Mouse (Mus musculus): Measurements from ENCODE around the gene Fgfr2. TPM values are rescaled to one million over a fixed set of nuclear protein-coding genes. Genes with fewer than 3 reads are reported as not detected.

Gene Fgfr2
- not detected in 2 replicates for polyA plus RNA-seq (2012)

DNA sequence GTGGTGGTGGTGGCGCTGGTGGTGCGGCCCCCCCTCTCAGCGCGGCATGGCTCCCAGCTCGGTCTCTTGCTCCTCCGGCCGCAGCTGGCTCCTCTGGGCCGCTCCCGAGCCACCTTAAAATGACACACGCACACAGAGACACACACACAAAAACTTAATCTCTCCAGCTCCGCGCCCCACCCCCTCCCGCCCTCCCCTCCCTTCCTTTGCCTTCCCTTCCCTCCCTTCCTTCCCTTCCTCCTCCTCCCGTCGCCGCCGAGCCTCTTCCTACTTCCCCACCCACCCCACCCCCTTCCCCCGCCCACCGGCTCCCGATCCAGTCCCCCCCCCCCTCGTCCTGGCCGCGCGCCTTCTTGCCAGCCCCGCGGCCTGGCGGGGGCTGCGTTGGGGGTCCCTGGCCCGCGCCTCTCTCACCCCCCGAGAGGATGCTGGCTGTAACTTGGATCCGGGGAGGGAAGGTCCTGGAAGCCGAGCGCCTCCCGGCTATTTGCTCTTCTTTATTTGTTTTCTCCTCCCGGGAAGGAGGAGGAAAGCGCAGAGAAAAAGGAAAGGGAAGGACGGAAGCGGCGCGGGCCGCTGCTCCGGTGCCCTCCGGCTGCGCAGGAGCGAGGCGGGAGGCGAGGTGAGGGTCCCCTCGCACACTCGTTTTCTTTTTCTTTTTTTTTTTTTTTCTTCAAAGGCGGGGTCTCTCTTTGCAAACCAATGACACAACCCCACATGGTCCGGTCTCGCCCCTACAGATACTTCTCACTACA is at the start of gene Fgfr2:
Gene Fgfr2 (minus strand): TSS at position 107 of the 755 bp plus-strand sequence.

DNA sequence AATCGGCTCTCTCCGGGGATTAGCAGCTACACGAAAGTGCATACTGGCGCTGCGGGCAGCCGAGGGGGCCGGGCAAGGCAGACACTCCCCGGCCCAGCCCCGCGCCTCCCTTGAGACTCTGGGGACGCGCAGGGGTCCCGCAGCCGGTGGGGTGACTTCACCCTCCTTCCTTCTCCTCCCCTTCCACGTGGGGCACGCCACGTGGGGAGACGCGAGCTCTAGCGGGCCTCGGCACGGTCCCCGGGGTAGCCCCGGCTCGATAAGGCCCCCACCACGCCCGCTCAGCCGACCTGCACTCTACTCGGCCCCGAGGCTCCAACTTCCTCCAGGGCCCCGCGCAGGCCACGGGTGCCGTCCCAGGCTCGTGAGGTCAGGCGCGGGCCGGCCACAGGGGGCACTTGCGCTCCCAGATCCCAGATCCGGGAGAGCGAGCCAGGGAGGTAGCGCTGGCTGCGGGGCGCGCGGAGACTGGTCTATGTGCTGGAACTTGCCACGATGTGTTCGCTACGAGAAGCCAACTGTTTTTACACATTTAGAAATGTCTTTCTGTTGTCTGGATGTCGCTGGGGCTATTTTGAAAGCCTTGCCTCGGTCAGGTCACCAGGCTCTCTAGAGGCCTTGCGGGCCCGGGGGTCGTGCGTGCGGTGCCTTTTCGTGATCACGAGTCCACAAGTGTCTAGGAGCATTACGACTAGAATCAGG is 1.0 kb upstream of the Fgfr2 start, which contains the start of gene Ctbp2:
Gene Ctbp2 (minus strand): TSS at position 356 of the 702 bp plus-strand sequence.

DNA sequence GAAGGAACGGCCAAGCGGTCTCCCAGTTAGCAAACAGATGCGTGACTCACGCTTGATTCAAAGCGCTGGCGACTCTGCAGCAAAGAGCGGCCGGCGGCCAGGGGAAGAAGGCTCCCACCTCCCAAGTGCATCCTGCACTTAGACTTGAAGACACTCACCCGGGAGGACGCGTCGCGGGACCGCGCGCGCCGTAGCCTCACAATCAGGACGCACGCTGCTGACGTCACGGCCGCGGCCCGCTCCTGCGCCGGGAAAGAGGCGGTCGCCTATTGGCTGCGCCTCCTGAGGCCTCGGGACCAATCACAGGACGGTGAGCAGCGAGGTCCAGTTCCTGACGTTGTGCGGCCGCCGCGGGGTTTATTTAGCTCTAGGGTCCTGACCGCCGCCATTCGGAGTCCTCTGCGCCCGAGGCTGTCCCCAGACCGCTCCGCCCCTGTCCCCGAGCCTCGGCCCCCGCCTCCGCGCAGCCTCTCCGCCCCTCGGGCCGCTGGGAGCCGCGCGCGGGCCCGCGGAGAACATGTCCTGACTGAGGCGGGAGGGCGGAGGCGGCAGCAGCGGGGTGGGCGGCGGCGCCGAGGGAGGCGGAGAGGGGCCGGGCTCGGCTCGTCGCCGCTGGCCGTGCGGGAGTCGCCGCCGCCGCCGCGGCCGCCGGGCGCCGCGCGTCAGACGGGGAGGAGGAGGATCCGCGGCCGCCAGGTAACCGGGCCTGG is 192.1 kb downstream of the Fgfr2 start, which contains the start of gene Zranb1:
Gene Zranb1 (plus strand): TSS at position 293 of the 710 bp plus-strand sequence.

DNA sequence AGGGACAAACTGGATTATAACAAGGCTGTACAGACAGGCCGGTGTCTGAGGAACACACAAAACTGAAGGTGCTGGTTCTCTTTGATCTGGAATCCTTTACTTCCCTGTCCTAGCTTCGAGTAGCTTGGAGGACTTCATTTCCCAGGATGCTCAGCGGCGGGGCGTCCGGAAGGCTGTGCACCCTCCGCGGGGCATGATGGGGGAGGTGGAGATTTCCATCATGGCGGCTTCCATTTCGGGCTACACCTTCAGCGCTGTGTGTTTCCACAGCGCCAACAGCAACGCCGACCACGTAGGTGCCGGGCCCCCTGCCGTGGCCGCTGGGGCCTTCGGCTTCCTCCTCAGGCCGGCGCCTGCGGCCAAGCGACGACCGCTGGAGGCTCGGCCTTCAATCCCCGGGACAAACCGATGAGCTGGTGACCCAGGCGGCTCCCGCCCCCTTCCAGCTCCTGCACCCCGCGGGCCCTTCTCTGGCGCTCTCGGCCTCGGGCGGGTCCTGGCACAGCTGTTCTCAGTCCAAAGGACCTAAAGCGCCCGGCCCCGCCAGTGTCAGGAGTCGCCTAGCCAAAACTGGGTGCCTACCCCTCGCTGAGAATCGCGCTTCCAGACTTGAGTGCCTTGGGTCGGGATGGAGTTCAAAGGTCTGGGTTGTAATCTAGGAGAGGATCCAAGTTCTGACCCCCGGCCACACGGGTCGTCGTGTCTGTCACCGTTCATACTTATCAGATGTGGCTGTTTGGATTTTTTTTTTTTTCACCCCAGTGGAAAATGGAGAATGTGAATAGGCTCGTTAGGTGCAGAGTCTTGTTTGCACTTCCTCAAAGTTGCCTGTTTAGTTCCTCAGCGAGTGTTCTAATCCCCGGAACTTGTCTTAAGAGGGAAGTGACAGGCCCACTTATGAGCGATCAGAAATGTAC is 263.9 kb downstream of the Fgfr2 start, which contains the start of gene Abraxas2:
Gene Abraxas2 (plus strand): TSS at position 184 of the 917 bp plus-strand sequence.

DNA sequence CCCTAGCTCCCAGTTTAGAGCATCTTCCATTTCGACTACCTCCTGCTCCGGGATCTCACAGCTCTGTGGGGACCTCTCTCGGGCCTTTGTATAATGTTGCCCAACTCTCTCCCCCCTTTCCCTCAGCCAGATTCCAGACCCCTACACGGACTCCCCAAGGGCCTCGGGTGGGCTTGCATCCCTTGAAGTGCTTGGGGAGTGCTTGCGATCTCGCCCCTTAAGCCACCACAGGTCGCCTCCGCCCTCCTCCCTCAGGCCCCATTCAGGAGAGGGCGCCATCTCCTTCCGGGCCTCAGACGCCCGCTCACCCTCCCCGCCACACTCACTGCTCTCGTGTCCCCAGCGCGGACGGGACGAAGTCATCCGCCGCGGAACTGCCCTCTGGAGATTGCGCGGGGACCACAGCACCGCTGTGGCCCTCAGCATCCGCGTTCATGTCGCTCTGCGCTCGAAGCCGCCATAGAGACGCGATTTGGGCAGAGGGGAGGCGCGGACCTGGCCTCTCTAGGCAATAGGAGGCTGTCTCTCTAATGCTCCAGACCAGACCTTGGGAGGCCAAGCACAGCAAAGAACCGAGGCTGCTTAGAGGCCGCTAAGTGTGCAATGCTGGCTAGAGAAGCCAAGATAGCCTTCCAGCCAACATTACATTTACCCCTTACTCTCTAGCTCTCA is 270.8 kb downstream of the Fgfr2 start, which contains the start of gene Eef1akmt2:
Gene Eef1akmt2 (minus strand): TSS at position 501 of the 672 bp plus-strand sequence.

DNA sequence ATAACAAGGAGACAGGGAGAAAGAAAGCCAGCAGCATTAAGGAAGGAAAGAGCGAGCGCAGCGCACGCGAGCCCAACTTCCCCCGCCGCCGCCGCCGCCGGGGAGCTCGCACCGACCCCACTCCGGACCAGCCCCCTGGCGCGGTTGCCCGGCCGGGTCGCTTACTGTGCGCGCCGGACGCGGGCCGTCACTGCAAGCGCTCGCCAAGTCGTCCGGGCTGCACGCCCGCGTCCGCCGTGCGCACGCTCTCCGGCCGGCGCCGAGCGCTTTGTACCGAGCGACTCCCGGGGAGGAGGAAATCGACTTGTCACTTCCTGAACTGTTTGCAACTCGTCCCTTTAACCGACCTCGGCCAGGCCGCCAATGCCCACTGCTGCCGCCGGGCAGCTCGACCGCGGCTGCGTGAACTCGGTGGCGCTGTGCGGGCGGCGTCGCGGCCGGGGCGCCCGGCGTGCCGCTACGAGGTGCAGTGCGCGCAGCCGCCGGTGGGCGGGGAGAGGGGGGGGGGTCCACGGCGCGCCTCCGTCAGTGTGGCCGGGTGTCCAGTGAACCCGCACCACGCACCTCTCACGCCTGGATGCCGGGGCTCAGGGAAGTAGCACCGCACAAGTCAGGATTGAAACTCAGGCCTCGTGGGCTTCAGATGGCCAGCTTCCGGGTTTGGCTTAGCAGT is 309.6 kb downstream of the Fgfr2 start, which contains the start of gene Fam53b:
Gene Fam53b (minus strand): TSS at position 471 of the 673 bp plus-strand sequence.

DNA sequence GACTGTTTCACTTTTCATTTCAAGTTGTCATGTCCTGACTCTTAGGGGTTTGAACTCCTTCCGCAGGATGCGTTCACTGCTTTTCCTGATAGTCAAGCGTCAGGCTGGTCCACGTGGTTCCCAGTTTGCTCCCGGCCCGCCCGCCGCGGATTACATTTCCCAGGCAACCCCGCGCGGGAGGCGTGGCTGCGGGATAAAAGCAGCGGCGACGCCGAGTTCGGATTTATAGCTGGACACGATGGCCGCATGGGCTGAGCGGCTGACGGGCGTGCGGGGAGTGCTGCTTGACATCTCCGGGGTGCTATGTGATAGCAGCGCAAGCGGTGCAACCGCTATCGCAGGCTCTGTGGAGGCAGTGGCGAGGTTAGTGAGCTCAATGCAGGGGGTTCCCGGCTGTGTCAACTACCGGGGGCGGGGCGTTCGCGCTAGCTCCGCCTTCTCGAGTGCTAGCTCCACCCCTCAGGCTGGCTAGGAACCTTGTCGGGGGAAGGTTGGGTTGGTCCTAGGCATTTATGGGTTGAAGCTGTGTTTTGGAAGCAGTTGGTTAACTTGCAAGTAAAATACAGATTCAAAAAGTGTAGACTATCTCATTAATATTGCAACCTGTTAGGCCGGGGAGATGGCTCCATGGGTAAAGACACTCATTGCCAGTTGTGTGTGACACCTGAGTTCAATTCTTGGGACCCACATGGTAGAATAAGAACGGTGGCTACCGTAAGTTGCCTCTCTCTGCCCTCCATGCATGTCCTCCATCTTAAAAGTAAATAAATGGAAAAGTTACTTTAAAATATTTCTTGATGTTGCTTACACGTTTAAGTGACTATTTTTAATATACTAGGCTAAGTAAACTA is 512.5 kb downstream of the Fgfr2 start, which contains the start of gene Lhpp:
Gene Lhpp (plus strand): TSS at position 171 of the 851 bp plus-strand sequence.

DNA sequence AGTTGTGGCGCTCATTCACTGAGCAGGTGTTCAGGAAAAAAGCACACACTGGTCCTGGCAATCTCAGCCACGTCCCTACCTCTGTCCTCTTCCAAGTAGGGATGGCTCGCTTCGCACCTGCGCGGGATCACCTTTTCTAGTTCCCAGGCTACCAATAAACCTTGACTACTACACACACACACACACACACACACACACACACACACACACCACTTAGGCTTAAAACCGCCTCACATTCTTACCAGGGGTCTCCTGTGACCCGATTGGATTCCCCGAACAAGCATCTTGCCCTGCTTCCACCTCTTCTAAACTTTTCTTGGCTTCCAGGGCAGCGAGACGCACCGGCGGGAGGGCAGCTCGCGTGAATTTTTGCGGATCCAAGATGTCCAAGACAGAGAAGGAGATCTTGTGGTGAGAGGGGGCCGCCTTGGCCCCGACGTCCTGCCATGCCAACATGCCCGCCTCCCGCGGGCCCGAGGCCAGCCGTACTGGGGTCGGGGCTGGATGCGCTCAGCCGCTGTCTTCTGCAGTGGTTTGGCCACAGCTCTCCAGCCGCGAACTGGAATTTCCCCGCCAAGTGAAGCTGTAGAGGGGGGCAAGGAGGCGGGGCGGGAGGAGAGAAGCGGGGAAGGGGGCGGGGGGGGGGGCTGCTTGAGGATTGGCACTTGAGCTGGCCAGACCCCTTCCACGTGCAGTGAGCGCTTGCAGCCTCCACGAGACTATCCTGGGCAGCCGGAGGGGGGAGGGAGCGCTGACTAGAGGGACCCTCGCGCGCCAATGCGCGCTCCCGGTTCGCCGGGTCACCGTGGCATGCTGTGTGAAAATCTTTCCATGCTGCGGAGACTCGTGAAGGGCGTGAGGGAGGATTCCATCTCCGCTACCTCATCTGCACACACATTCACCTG is 523.8 kb downstream of the Fgfr2 start, which contains the start of gene Nkx1-2:
Gene Nkx1-2 (minus strand): TSS at position 567 of the 905 bp plus-strand sequence.

DNA sequence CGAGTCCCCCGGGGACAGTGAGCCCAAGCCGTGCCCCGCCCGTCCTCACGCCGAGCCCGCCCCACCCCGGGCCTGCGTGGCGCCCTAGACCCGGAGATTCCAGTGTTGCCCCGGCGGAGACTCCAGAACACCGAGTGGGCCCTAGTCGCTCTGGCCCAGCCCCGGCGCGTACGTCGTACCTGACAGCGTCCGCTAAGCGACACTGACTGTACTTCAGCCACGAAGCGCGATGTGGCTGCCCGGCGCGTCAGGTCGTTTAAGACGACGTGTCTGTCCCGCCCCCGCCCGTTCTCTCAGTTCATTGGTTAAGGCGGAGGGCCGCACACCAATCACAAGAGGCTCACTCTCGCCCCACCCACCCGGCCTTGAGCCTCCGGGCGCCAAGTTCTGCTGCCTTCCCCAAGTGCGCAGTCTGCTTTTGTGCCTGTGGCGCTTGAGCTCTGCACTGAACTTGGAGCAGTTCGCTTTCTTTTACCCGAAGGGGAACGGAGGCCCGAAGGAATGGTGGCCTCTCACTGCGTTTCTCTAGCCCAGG is 547.0 kb downstream of the Fgfr2 start, which contains the start of gene Oat:
Gene Oat (minus strand): TSS at position 283 of the 535 bp plus-strand sequence.

DNA sequence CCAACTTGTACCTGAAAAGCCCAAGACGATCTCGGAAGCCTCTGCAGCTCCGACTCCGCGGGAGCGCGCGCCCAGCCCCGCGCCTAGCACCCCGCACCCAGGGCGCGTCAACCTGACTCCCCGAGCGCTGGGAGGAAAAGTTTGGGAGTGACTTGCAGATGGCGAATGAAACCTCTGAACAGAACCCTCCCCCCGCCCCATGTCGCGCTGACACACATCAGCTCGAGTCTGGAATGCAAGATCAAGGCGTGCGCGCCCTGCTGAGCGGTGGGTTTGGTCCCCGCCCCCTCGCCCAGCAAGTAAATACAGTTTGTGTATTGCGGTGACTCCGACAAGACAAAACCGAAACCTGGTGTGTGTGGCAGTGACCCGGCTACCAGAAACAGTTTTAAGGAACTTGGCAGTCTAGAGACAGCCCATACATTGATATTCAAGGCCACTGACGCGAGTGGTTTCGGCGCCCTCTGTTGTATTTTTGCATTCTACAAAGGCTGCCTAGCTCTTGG is 806.1 kb downstream of the Fgfr2 start, which contains the start of gene Chst15:
Gene Chst15 (minus strand): TSS at position 193 of the 506 bp plus-strand sequence.

DNA sequence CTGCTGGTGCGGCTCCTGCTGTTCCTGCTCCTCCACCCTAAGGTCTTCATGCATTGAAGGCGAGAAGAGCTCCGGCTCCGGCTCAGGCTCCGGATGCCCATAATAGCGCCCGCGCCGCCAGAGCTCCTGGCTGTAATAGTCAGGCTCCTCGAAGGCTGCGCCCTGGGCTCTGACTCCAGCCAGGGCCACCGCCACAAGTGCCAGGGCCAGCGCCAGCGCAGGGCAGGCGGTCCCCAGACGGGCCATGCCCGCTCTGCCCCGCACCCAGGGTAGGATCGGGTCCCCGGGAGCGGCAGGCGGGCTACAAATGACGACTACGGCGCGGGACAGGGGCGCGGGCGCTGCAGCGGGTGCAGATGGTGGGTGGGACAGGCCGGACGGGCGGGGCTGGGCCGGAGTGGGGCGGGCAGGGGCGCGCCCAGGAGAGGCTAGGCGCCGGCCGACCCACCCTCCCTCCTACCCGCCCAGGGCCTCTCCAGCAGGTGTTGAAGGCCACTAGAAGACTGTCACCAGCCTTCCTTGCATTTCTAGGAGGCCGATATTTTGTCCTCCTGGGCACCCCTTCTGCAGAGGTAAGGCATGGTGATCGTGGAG is 968.7 kb downstream of the Fgfr2 start, which contains the start of gene Cpxm2:
Gene Cpxm2 (minus strand): TSS at position 372 of the 594 bp plus-strand sequence.

DNA sequence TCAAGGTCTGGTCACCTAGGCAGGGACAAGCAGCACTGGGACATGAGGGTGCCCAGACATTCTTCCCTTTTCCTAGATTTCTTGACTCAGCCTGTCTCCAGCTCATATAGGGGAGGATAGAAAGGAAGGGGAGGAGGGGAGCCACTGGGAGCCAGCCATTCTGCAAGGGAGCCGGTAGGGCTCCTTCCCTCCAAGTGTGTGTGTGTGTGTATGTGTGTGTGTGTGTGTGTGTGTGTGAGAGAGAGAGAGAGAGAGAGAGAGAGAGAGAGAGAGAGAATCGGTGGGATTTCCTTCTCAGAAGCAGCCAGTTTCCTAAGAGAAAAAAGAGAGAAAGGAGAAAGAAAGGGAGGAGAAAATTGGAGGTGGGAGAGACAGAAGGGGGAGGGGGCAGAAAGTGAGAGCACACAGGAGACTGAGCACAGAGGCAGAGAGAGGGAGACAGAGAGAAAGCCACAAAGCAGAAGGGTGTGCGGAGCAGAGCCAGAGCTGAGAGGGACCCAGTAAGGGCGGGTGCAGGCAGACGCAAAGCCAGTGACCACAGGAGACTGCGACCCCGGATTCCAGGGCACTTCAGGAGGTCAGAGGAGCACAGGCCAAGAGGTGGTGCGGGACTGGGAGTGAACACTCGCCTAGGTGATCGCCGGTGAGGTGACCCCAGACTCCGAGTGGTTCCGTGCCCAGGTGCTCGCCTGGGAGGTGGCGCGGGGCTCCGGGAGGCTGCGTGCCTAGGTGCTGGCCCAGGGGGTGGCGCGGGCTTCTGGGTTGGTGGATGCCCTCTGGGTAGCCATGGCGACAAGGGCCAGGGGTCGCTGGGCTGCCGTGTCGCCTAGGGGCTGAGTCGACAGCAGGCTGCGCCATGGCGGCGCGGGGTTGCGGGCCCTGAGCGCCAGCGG is 1156.9 kb downstream of the Fgfr2 start, which contains the start of gene Gpr26:
Gene Gpr26 (plus strand): TSS at position 438 of the 893 bp plus-strand sequence.

DNA sequence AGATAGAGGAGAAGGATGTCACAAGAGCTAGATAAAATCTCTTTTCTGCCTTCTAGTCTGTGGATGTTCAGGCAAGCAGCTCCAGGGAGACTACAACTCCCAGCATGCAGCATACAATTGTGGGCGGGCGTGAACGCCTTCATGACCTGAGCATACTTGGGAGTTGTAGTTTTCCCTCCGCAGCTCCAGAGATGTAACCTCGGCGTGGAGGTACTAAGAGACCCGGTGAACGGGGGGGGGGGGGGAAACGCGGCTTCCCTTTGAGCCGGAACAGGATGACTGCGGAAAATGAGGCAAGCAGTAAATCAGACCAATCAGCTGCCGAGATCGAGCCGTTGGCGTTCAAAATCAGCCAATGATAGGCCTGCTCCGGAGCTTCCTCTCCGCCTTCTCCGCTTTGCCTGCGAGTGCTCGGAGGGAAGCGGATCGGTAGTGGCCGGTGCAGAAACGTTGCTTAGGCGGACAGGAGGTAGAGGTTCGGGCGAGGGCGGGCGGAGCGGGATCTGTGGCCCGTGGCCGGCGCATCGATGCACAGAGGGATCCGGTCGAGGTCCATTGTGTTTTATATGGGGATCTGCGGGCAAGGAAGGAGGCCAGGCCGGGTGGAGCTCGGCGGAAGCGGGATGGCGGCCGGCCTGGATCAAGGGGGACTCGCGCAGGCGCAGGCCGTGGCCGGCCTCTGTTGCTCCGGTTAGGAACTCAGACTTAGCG is 1563.0 kb downstream of the Fgfr2 start, which contains the start of gene Bub3:
Gene Bub3 (plus strand): TSS at position 237 of the 711 bp plus-strand sequence.

DNA sequence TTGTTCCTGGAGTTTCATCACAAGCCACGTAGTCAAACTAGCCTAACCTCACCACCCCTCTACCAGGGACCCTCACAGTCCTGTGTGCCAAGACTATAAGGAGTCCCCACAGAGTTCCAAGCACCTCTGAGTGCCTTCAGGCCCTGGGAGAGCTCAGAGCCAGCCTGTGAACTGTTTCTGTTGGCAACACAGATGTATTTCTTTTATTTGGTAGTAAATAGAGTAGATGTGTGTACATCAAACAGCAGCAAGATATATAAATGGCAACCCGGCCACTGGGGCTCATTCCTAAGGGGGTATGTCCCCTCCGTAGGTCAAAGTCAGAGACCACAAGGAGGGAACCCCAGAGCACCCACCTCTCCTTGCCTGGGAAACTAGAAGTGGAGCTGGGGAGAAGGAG is 1574.7 kb downstream of the Fgfr2 start, which contains the start of gene Hmx2:
Gene Hmx2 (plus strand): TSS at position 301 of the 400 bp plus-strand sequence.

All from megakaryocyte-erythroid progenitor cell, adult 5 weeks (primary cell).